Mouse (Mus musculus): ENCODE measurements around the gene Fxr1. TPM values are rescaled to one million over a fixed set of nuclear protein-coding genes. Genes with fewer than 3 reads are reported as not detected.

The Fxr1 gene
- total RNA-seq, 1 experiment from 2014 or later: 169 TPM

Other genes starting within 250 kb of the Fxr1 start
- 158 and 165 TPM in 2 replicates for gene Ttc14, start 220.1 kb upstream of the Fxr1 start, total RNA-seq (2017)
- gene Ccdc39, start 175.6 kb upstream of the Fxr1 start, total RNA-seq (2017): 0.12 TPM in 1 of 2 replicates, not detected in the other
- gene Dnajc19, start 61.4 kb downstream of the Fxr1 start, total RNA-seq (2017): 25.4 and 32.1 TPM in 2 replicates

Data from neutrophil, adult 5-6 weeks (primary cell).